Mouse (Mus musculus) adrenal gland, postnatal 0 days (tissue): ENCODE data around the gene 4933400A11Rik. TPM values are rescaled to one million over a fixed set of nuclear protein-coding genes. Genes with fewer than 3 reads are reported as not detected.

ENCODE experiments used
- polyA plus RNA-seq: library from polyadenylated mRNA; unstranded; fragments of >200 nt; fragmentation: Nextera tagmentation; extraction: Ambion mirVana; gene quantifications from 2 replicates; pipeline ENCODE4 v1.2.1, GENCODE M21; 2015

Gene 4933400A11Rik
- polyA plus RNA-seq: 0.16 and 0.25 TPM in 2 replicates

DNA sequence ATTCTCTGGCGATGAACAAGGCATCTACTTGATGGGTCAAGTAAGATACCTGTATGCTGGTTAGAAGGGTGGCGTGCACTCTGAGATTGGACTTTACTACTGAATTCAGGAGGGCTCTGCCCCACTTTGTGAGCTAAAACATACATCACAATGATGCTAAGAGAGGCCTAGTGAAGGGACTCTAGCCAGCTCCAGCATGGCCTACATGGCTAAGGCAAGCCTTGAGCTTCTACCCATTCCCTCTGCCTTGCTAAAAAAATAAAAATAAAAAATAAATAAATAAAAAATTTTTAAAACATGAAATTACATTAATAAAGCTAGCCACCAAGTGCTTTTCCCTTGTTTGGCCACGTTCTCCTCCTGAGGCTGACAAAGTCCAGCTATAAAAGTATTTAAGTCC lies at the start of gene 4933400A11Rik:
TSS of gene 4933400A11Rik (minus strand) at position 101 of the 400 bp plus-strand sequence.

Other genes with a start within 250 kb of the 4933400A11Rik start
- 4.3 and 6.5 TPM in 2 replicates for gene Mid1, start 94.4 kb downstream of the 4933400A11Rik start, polyA plus RNA-seq
- gene Gm21887, start 230.0 kb upstream of the 4933400A11Rik start, polyA plus RNA-seq: 192 and 494 TPM in 2 replicates